Mouse (Mus musculus): ENCODE data around the gene Trmt10a. TPM values are rescaled to one million over a fixed set of nuclear protein-coding genes. Genes with fewer than 3 reads are reported as not detected.
A peak's percentile ranks its signal among the peaks of the same experiment; 100 is the strongest.
"Not testable (repeated sequence)": the region's sequence is repeated elsewhere in the genome, so short reads cannot be mapped to it uniquely, and the experiment has no call there.

Gene Trmt10a
- total RNA-seq, 4 experiments from 2014 or later, result 2.9 to 9.7 (median 4.0) TPM

GRCm38 (mm10) chr3:138133916-138134315 is 9.3 kb upstream of the Trmt10a start:
- DNase-seq (ENCODE audit: low spot score in 2 of 2), result no peak

GRCm38 (mm10) chr3:138134528-138134927 is 8.7 kb upstream of the Trmt10a start:
- DNase-seq (ENCODE audit: low spot score in 2 of 2), result no peak

DNA sequence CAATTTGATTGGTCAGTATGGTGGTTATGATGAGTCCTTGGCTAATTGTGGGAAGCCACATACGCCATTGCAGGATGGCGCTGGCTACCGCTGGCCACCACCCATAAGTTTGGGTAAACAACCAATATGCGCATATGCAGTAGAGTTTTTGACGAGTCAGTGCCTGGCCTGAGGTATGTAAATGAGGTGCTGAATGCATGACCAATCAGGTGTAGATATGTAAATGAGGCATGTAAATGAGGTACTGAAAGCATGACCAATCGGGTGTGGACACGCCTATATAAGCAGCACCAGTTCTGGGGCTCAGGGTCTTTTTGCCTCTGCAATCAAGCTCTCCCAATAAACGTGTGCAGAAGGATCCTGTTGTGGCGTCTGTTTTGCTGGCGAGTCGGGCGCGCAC is 5.1 kb upstream of the Trmt10a start:
- DNase-seq (ENCODE audit: low spot score in 2 of 2), result not testable (repeated sequence)

DNA sequence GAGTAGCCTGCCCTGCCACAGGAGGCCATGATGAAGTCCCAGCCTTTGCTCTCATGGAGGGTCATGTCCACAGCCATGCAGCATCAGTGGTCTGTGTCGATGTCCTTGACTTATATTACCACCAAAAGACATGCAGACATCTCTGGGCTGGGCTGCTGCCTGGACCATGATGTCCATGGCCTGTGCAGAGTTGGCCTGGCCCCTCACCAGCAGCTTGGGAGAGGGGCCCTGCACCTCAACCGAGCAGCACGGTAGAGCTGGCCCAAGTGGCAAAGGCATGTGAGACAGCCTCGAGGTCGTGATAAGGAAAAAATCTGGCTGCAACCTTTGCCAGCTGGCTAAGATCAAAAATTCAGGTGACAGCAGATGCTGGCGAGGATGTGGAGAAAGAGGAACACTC is 3.6 kb upstream of the Trmt10a start:
- DNase-seq (ENCODE audit: low spot score in 2 of 2), result no peak

- no peak for DNase-seq (ENCODE audit: low spot score in 2 of 2)
Measured at GRCm38 (mm10) chr3:138142052-138142732, 1.1 kb upstream of the Trmt10a start.

DNA sequence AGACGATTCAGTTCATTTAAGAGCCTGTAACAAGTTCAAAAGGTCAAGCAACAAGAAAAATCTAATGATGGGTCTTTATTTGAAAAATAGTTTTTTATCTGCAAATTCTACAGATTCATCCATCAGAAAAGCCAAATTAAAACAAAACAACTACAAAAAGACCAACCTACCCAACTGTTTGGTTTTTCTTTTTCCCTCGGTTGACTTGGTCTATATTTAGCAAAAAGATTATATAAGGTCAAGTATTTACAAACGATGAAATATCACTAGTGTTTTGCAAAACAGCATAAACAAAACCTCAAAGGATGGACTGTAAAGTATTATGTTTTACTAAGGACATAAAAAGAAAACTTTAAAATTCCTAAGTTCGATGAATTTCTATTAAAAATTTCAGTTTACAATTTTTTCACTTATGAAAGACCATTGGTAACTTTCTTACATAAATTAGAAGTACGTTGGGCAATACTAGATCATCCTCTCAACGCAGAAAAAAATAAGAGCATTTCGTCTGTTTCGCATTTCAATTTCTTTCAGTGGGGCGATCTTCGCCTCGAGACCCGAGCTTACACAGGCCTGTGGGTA is 424 bp upstream of the Trmt10a start:
- DNase-seq (ENCODE audit: low spot score in 2 of 2), result no peak

- DNase-seq (ENCODE audit: low spot score in 2 of 2), result no peak
Measured at GRCm38 (mm10) chr3:138144060-138144641, 903 bp downstream of the Trmt10a start.

- peak; percentile 78 to 85 for DNase-seq (ENCODE audit: low spot score in 2 of 2)
Measured at GRCm38 (mm10) chr3:138144642-138145171, 1.5 kb downstream of the Trmt10a start, which contains the start of gene Mttp. Gene Mttp (minus strand): TSS chr3:138144968.

DNA sequence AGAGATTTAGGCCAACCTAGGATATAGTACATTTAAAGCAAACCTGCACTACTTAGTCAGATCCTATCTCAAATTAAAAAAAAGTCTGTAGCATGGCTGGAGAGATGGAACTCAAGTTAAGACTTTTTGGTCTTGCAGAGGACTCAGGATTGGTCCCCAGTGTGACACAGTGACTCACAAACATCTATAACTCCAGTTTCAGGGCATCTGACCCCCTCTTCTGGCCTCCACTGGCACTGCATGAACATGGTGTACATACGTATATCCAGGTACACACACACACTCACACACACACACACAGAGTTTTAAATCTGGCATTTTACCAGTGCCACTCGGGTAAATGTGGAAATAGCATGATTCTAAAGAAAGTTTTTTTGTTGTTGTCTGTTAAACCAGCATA is 5.6 kb downstream of the Trmt10a start:
- no peak for DNase-seq (ENCODE audit: low spot score in 2 of 2)

DNA sequence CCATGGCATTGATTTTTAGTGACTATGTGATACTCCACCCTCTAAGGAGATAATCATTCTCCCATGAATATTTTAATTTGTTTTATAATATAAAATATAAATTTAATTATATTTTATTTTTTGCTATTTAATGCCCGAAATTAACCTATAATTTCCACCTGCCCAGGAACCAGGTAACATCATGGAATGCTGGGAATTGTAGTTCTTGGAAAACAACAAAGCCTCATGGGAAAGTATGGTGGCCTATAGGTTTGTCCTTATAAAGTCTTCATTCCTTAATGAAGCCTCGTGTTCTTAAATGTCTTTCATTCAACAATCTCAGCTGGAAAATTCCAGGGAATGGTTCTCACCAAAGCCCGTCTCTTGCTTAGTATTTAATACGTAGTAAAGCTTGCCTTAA is 11.8 kb downstream of the Trmt10a start:
- DNase-seq (ENCODE audit: low spot score in 2 of 2), result no peak

- no peak for DNase-seq (ENCODE audit: low spot score in 2 of 2)
Measured at GRCm38 (mm10) chr3:138156651-138157050, 13.4 kb downstream of the Trmt10a start.

DNA sequence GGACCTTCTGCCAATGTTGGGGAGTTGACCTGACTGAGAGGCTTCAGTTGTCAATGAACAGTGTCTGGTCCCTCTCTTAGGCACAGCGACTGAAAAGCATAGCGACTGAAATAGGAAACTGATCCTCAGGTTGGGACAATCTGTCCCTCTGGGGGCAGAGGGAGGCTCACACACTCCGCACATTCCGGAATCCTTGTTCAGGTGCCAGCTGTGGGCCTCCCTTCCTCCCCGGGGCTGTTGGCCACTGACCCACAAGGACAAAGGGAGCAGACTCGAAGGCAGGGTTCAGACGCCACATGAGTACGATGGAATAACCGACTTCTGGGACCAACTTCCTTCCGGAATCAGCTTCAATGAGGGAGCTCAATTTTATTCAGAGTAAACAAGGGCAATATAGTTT is 18.4 kb downstream of the Trmt10a start:
- DNase-seq (ENCODE audit: low spot score in 2 of 2), result no peak

GRCm38 (mm10) chr3:138162553-138163183 is 19.4 kb downstream of the Trmt10a start:
- DNase-seq (ENCODE audit: low spot score in 2 of 2), result no peak

- DNase-seq (ENCODE audit: low spot score in 2 of 2), result no peak
Measured at GRCm38 (mm10) chr3:138173291-138173690, 30.0 kb downstream of the Trmt10a start.

GRCm38 (mm10) chr3:138175551-138175950 is 32.3 kb downstream of the Trmt10a start:
- DNase-seq (ENCODE audit: low spot score in 2 of 2), result no peak

DNA sequence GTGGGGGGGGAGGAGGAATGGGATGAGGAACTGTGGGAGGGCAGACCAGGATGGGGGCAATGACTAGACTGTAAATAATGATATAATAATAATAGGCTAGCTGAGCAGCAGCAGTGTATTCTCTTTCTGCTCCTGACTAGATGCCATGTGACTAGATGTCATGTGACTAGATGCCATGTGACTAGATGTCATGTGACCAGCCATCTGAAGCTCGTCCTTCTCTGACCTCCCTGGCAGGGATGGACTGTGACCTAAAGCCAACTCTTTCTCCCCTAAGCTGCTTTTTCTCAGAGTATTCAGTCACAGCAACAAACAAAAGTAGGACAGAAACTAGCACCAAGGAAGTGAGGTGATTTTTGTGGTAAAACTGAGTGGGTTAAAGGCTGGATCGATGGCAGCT is 38.8 kb downstream of the Trmt10a start:
- no peak for DNase-seq (ENCODE audit: low spot score in 2 of 2)

GRCm38 (mm10) chr3:138183371-138183770 is 40.1 kb downstream of the Trmt10a start:
- no peak for DNase-seq (ENCODE audit: low spot score in 2 of 2)

DNA sequence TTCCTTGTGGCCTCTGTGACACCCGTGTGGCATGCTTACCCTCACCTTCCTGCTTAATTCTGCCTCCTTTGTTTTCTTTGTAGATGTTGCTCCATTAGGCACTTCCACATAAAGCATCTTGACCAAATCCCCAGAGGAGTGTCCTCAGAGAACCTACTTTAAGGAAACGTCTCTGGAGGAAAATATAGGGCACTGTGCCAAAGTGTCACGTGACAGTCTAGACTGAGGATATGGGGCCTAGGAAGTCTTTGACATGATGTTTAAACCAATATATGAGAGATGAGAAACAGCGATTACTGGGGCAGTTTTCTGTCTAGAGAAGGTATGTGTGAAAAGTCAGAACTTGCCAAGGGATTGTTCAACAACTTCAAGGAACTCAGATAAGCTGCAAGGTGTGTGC is 42.0 kb downstream of the Trmt10a start:
- DNase-seq (ENCODE audit: low spot score in 2 of 2), result no peak

- no peak for DNase-seq (ENCODE audit: low spot score in 2 of 2)
Measured at GRCm38 (mm10) chr3:138185995-138186930, 43.0 kb downstream of the Trmt10a start.

- no peak for DNase-seq (ENCODE audit: low spot score in 2 of 2)
Measured at GRCm38 (mm10) chr3:138192260-138192659, 49.0 kb downstream of the Trmt10a start.

DNA sequence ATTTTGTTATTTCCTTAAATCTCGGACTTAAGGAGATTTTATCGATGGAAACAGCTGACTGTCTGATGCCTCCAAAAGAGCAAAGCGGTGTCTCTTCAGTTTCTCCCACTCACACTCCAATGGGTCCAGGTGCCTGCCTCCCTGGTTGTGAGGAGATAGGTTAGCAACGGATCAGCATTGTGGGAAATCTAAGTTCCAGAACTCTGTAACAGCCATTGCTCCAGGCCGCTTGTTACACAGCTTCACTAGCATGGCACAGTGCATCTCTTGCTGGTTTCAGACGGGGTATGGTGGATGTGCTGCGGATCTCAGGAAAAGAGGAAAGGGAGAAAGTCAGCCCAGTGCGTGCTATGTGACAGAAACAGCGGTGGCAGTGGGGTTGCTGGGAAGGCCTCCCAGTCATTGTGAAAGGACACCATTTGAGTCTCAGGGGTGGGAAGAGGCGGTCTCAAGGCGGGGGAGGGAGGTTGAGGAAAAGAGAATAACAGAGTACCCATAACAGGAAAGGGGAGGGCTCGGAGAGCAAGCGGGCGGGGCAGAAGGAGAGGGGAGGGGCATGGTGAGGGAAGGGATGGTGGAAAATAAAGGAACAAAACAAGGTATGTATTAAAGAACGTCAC is 50.5 kb downstream of the Trmt10a start, which contains the start of gene 4930579F01Rik:
Gene 4930579F01Rik (minus strand): TSS at position 143 of the 620 bp plus-strand sequence.
- DNase-seq (ENCODE audit: low spot score in 2 of 2), result no peak

Data from layer of hippocampus, adult 8-10 months (tissue).